Mouse (Mus musculus): ENCODE measurements around the gene Tgoln1. TPM values are rescaled to one million over a fixed set of nuclear protein-coding genes. Genes with fewer than 3 reads are reported as not detected.

The Tgoln1 gene
- polyA plus RNA-seq, 1 experiment from 2014 or later: 40.7 TPM

DNA sequence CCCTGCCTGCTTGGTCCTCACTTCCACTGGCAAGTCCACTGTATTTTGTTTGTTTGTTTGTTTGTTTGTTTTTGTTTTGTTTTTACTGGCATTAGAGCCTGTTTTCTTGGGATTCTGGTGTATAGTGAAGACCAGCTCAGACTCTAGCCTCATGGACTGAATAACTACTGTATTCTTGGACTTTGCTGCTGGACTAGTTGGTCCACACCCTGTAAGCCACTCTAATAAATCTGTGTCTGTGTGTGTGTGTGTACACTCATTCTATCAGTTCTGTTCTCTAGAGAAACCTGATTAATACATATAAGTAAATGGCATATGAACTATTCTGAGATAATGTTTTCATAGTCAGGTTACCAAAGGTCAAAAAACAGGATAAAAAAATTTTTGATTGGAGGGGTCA, 26.7 kb downstream of the Tgoln1 start:
- Histone ChIP-seq H3K4me3 (ENCODE audit: low read depth, low read length) (no peak overlapping the region), H3K9me3 (replicated peaks; ENCODE audit: control insufficient read depth, low read length, poor library complexity, severe bottlenecking) (no peaks in the 10 kb centered on the region), H3K9ac (ENCODE audit: low read depth, low read length) (no peak overlapping the region), H3K4me2 (ENCODE audit: low read length) (no peak overlapping the region), H3K27ac (ENCODE audit: low read length) (no peak overlapping the region), H3K4me1 (ENCODE audit: control insufficient read depth, insufficient read depth, low read length) (no peaks in the 10 kb centered on the region), H3K27me3 (ENCODE audit: control insufficient read depth, insufficient read depth, low read depth, low read length) (no peaks in the 10 kb centered on the region), H3K36me3 (ENCODE audit: control insufficient read depth, insufficient read depth, low read length) (no peaks in the 10 kb centered on the region)
- no peak for ATAC-seq

GRCm38 (mm10) chr6:72588307-72588706, 28.5 kb downstream of the Tgoln1 start:
- H3K9ac ChIP-seq (ENCODE audit: low read depth, low read length): no peak overlapping the region
- H3K36me3 ChIP-seq (ENCODE audit: control insufficient read depth, insufficient read depth, low read length): peaks cover 3% of the 10 kb centered on the region; the same call in 1 of the 2 replicates
- H3K4me1 ChIP-seq (ENCODE audit: control insufficient read depth, insufficient read depth, low read length): no peaks in the 10 kb centered on the region
- H3K4me3 ChIP-seq (ENCODE audit: low read depth, low read length): no peak overlapping the region
- H3K4me2 ChIP-seq (ENCODE audit: low read length): no peak overlapping the region
- no peak overlapping the region for H3K27ac ChIP-seq (ENCODE audit: low read length)
- H3K27me3 ChIP-seq (ENCODE audit: control insufficient read depth, insufficient read depth, low read depth, low read length): no peaks in the 10 kb centered on the region
- H3K9me3 ChIP-seq (replicated peaks; ENCODE audit: control insufficient read depth, low read length, poor library complexity, severe bottlenecking): no peaks in the 10 kb centered on the region
- ATAC-seq: no peak

GRCm38 (mm10) chr6:72586701-72587100, 30.1 kb downstream of the Tgoln1 start:
- 76% methylated on average over 3 of the region's 3 CpGs for WGBS
- H3K27me3 ChIP-seq (ENCODE audit: control insufficient read depth, insufficient read depth, low read depth, low read length): no peaks in the 10 kb centered on the region
- no peaks in the 10 kb centered on the region for H3K9me3 ChIP-seq (replicated peaks; ENCODE audit: control insufficient read depth, low read length, poor library complexity, severe bottlenecking)
- no peak overlapping the region for H3K9ac ChIP-seq (ENCODE audit: low read depth, low read length)
- peaks cover 3% of the 10 kb centered on the region; the same call in 1 of the 2 replicates for H3K36me3 ChIP-seq (ENCODE audit: control insufficient read depth, insufficient read depth, low read length)
- H3K4me1 ChIP-seq (ENCODE audit: control insufficient read depth, insufficient read depth, low read length): no peaks in the 10 kb centered on the region
- H3K27ac ChIP-seq (ENCODE audit: low read length): no peak overlapping the region
- no peak for ATAC-seq
- H3K4me3 ChIP-seq (ENCODE audit: low read depth, low read length): no peak overlapping the region
- H3K4me2 ChIP-seq (ENCODE audit: low read length): no peak overlapping the region

DNA sequence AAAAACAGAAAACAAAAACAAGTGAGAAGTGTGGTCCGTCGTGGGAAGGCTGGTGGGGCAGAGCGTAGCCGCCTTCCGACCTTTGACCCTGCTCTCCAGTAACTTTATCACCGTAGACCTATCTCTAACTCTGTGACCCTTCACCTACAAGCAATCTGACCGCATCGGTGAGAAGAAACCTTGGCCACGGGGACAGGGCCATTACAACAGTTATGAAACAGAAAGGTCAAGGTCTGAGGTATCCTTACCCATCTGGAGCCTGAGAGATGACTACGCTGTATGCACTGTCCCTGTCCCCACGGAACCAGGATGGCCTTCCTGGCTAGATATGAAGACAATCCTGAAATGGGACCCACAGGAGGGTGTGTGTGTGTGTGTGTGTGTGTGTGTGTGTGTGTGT, 32.6 kb downstream of the Tgoln1 start:
- no peak overlapping the region for H3K4me2 ChIP-seq (ENCODE audit: low read length)
- H3K27me3 ChIP-seq (ENCODE audit: control insufficient read depth, insufficient read depth, low read depth, low read length): no peaks in the 10 kb centered on the region
- no peak for ATAC-seq
- no peak overlapping the region for H3K27ac ChIP-seq (ENCODE audit: low read length)
- H3K4me1 ChIP-seq (ENCODE audit: control insufficient read depth, insufficient read depth, low read length): no peaks in the 10 kb centered on the region
- H3K36me3 ChIP-seq (ENCODE audit: control insufficient read depth, insufficient read depth, low read length): peaks cover 10% of the 10 kb centered on the region
- H3K9ac ChIP-seq (ENCODE audit: low read depth, low read length): no peak overlapping the region
- no peak overlapping the region for H3K4me3 ChIP-seq (ENCODE audit: low read depth, low read length)
- no peaks in the 10 kb centered on the region for H3K9me3 ChIP-seq (replicated peaks; ENCODE audit: control insufficient read depth, low read length, poor library complexity, severe bottlenecking)
- 85% methylated on average over 11 of the region's 11 CpGs for WGBS

- WGBS: 85% methylated on average over 4 of the region's 4 CpGs
- H3K9ac ChIP-seq (ENCODE audit: low read depth, low read length): no peak overlapping the region
Measured at GRCm38 (mm10) chr6:72583211-72583839, 33.5 kb downstream of the Tgoln1 start.

DNA sequence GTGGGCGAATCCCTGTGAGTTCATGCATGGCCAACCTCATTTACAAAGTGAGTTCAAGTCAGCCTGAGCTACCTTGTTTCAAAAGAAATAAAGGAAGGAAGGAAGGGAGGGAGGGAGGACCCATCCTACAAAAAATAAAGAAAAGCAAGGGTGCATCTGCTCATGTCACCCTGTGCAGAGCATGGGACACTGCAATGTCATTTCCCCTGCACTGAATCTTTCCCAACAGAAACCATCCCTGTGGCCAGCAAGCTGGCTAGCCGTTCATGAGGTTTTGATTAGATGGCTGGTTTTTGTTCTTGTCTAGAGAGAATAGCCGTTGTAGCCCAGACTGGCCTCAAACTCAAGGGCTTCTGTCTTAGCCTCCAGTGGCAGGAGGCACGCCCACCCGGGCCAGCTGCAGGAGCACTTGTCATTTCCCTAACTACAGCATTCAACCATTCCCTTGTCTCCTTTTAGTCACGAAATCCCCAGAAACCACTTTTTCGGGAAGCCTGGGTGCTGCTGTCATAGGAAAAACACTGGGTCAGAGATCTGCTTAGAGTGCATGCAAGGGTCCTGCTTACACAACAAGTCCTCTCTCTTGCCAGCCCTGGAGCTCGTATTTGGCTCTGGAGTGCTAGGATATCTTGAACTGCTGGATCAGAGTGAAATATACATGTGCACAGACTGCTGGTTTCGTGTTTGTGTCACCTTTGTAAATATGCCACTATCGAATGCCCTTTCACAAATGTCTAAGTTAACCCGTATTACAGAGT, 35.0 kb downstream of the Tgoln1 start:
- ATAC-seq: no peak
- Histone ChIP-seq H3K9me3 (replicated peaks; ENCODE audit: control insufficient read depth, low read length, poor library complexity, severe bottlenecking) (no peaks in the 10 kb centered on the region), H3K27ac (ENCODE audit: low read length) (no peak overlapping the region), H3K4me3 (ENCODE audit: low read depth, low read length) (no peak overlapping the region), H3K4me1 (ENCODE audit: control insufficient read depth, insufficient read depth, low read length) (no peaks in the 10 kb centered on the region), H3K4me2 (ENCODE audit: low read length) (no peak overlapping the region), H3K27me3 (ENCODE audit: control insufficient read depth, insufficient read depth, low read depth, low read length) (no peaks in the 10 kb centered on the region), H3K36me3 (ENCODE audit: control insufficient read depth, insufficient read depth, low read length) (peaks cover 10% of the 10 kb centered on the region), H3K9ac (ENCODE audit: low read depth, low read length) (no peak overlapping the region)
- WGBS: 73% methylated on average over 11 of the region's 11 CpGs

More at GRCm38 (mm10) chr6:72583211-72583839, 33.5 kb downstream of the Tgoln1 start:
- Histone ChIP-seq H3K27ac (ENCODE audit: low read length) (no peak overlapping the region), H3K4me2 (ENCODE audit: low read length) (no peak overlapping the region), H3K27me3 (ENCODE audit: control insufficient read depth, insufficient read depth, low read depth, low read length) (no peaks in the 10 kb centered on the region), H3K36me3 (ENCODE audit: control insufficient read depth, insufficient read depth, low read length) (peaks cover 10% of the 10 kb centered on the region), H3K9me3 (replicated peaks; ENCODE audit: control insufficient read depth, low read length, poor library complexity, severe bottlenecking) (no peaks in the 10 kb centered on the region), H3K4me1 (ENCODE audit: control insufficient read depth, insufficient read depth, low read length) (no peaks in the 10 kb centered on the region), H3K4me3 (ENCODE audit: low read depth, low read length) (no peak overlapping the region)
- no peak for ATAC-seq

GRCm38 (mm10) chr6:72576041-72576440, 40.8 kb downstream of the Tgoln1 start:
- Histone ChIP-seq H3K27me3 (ENCODE audit: control insufficient read depth, insufficient read depth, low read depth, low read length) (no peaks in the 10 kb centered on the region), H3K4me3 (ENCODE audit: low read depth, low read length) (no peak overlapping the region), H3K27ac (ENCODE audit: low read length) (no peak overlapping the region), H3K9me3 (replicated peaks; ENCODE audit: control insufficient read depth, low read length, poor library complexity, severe bottlenecking) (no peaks in the 10 kb centered on the region), H3K4me2 (ENCODE audit: low read length) (no peak overlapping the region), H3K9ac (ENCODE audit: low read depth, low read length) (no peak overlapping the region), H3K36me3 (ENCODE audit: control insufficient read depth, insufficient read depth, low read length) (peaks cover 14% of the 10 kb centered on the region), H3K4me1 (ENCODE audit: control insufficient read depth, insufficient read depth, low read length) (no peaks in the 10 kb centered on the region)
- ATAC-seq: no peak
- 92% methylated on average over 3 of the region's 3 CpGs for WGBS

- Histone ChIP-seq H3K4me1 (ENCODE audit: control insufficient read depth, insufficient read depth, low read length) (no peaks in the 10 kb centered on the region), H3K36me3 (ENCODE audit: control insufficient read depth, insufficient read depth, low read length) (peaks cover 7% of the 10 kb centered on the region), H3K9ac (ENCODE audit: low read depth, low read length) (no peak overlapping the region), H3K27ac (ENCODE audit: low read length) (no peak overlapping the region), H3K9me3 (replicated peaks; ENCODE audit: control insufficient read depth, low read length, poor library complexity, severe bottlenecking) (no peaks in the 10 kb centered on the region), H3K4me2 (ENCODE audit: low read length) (no peak overlapping the region), H3K4me3 (ENCODE audit: low read depth, low read length) (no peak overlapping the region), H3K27me3 (ENCODE audit: control insufficient read depth, insufficient read depth, low read depth, low read length) (no peaks in the 10 kb centered on the region)
- 57% methylated on average over 3 of the region's 3 CpGs for WGBS
- ATAC-seq: no peak
Measured at GRCm38 (mm10) chr6:72571826-72572225, 45.0 kb downstream of the Tgoln1 start.

- ATAC-seq: no peak
- H3K36me3 ChIP-seq (ENCODE audit: control insufficient read depth, insufficient read depth, low read length): peaks cover 7% of the 10 kb centered on the region
- 91% methylated on average over 10 of the region's 10 CpGs for WGBS
Measured at GRCm38 (mm10) chr6:72570644-72571397, 46.0 kb downstream of the Tgoln1 start.

More at GRCm38 (mm10) chr6:72570644-72571397, 46.0 kb downstream of the Tgoln1 start:
- Histone ChIP-seq H3K9ac (ENCODE audit: low read depth, low read length) (no peak overlapping the region), H3K4me2 (ENCODE audit: low read length) (no peak overlapping the region), H3K4me1 (ENCODE audit: control insufficient read depth, insufficient read depth, low read length) (peaks cover 2% of the 10 kb centered on the region; the same call in 1 of the 2 replicates), H3K27ac (ENCODE audit: low read length) (no peak overlapping the region), H3K27me3 (ENCODE audit: control insufficient read depth, insufficient read depth, low read depth, low read length) (no peaks in the 10 kb centered on the region), H3K9me3 (replicated peaks; ENCODE audit: control insufficient read depth, low read length, poor library complexity, severe bottlenecking) (no peaks in the 10 kb centered on the region), H3K4me3 (ENCODE audit: low read depth, low read length) (no peak overlapping the region)
